Mouse (Mus musculus) stomach, embryonic 14.5 days (tissue): ENCODE measurements at regions not wholly inside any gene's neighbourhood (a gene's known extent, or its start where the extent isn't known, plus 50 kb on each side); places are given as distances from the start of the nearest gene placed in this dataset.

Source experiments
- ATAC-seq: fragments of 200-750 bp; cut with Nextera tagmentation; 2 replicates; pipeline ENCODE4 v1.8.0; 2017; ENCODE audit warnings: low read depth, moderate TSS enrichment; ENCODE audit not compliant: insufficient number of reproducible peaks, insufficient read depth, low FRiP score
- H3K27ac ChIP-seq: fragments of 300-500 bp; sonication (generic); 2 replicates; pipeline ENCODE4 v1.5.1; 2014; ENCODE audit warnings: mild to moderate bottlenecking, low read length, moderate library complexity, mixed read lengths
- H3K27me3 ChIP-seq: fragments of 300-500 bp; sonication (generic); 2 replicates; pipeline ENCODE4 v1.6.1; 2014; ENCODE audit warnings: low read length, control low read depth, mixed read lengths; ENCODE audit not compliant: control insufficient read depth, insufficient read depth
- H3K36me3 ChIP-seq: fragments of 300-500 bp; sonication (generic); 2 replicates; pipeline ENCODE4 v1.6.1; 2014; ENCODE audit warnings: mild to moderate bottlenecking, control low read depth, low read length, moderate library complexity, mixed read lengths; ENCODE audit not compliant: control insufficient read depth, insufficient read depth
- H3K4me1 ChIP-seq: fragments of 300-500 bp; sonication (generic); 2 replicates; pipeline ENCODE4 v1.6.1; 2014; ENCODE audit warnings: low read length, control low read depth, mixed read lengths; ENCODE audit not compliant: control insufficient read depth, insufficient read depth
- H3K4me2 ChIP-seq: fragments of 300-500 bp; sonication (generic); replicated peaks from 2 replicates; pipeline ENCODE4 v1.6.1; 2014; ENCODE audit warnings: low read depth, low read length, control low read depth
- H3K4me3 ChIP-seq: fragments of 300-500 bp; sonication (generic); 2 replicates; pipeline ENCODE4 v1.5.1; 2014; ENCODE audit warnings: low read depth, low read length, control low read depth
- H3K9ac ChIP-seq: fragments of 300-500 bp; sonication (generic); replicated peaks from 2 replicates; pipeline ENCODE4 v1.6.1; 2014; ENCODE audit warnings: low read depth, mild to moderate bottlenecking, control low read depth, low read length, moderate library complexity, mixed read lengths
- H3K9me3 ChIP-seq: fragments of 300-500 bp; sonication (generic); 2 replicates; pipeline ENCODE4 v1.6.1; 2016; ENCODE audit warnings: low read depth, low read length, control low read depth; ENCODE audit not compliant: control insufficient read depth
- WGBS: fragments of 180-500 bp; shearing (Covaris S2); extraction: QIAGEN DNeasy Blood & Tissue Kit; methylation state at CpG from one replicate; pipeline ENCODE4 v1.1.7; 2014; 5-methylcytosine and 5-hydroxymethylcytosine counted together

- H3K4me1 ChIP-seq = no peaks in the 10 kb centered on the region
- no peak for ATAC-seq
- H3K4me3 ChIP-seq = no peak overlapping the region
- no peak overlapping the region for H3K4me2 ChIP-seq
- H3K27ac ChIP-seq = no peak overlapping the region
- H3K27me3 ChIP-seq = no peaks in the 10 kb centered on the region
- H3K36me3 ChIP-seq = no peaks in the 10 kb centered on the region
- H3K9ac ChIP-seq = no peak overlapping the region
- WGBS = 43% methylated on average over 12 of the region's 12 CpGs
- no peaks in the 10 kb centered on the region for H3K9me3 ChIP-seq
These were observed 246.5 kb downstream of the Tle3 start for GRCm38 (mm10) chr9:61618510-61619249.

GRCm38 (mm10) chr9:61617979-61618378 lies 245.8 kb downstream of the Tle3 start:
- no peaks in the 10 kb centered on the region for H3K36me3 ChIP-seq
- no peaks in the 10 kb centered on the region for H3K4me1 ChIP-seq
- 73% methylated on average over 8 of the region's 8 CpGs for WGBS
- no peaks in the 10 kb centered on the region for H3K27me3 ChIP-seq
- H3K27ac ChIP-seq = no peak overlapping the region
- no peak overlapping the region for H3K4me2 ChIP-seq
- no peak overlapping the region for H3K4me3 ChIP-seq
- no peaks in the 10 kb centered on the region for H3K9me3 ChIP-seq
- no peak overlapping the region for H3K9ac ChIP-seq
- no peak for ATAC-seq

- Histone ChIP-seq H3K36me3 (no peaks in the 10 kb centered on the region), H3K27ac (no peak overlapping the region), H3K9ac (no peak overlapping the region), H3K27me3 (no peaks in the 10 kb centered on the region), H3K9me3 (no peaks in the 10 kb centered on the region), H3K4me1 (no peaks in the 10 kb centered on the region), H3K4me2 (no peak overlapping the region), H3K4me3 (no peak overlapping the region)
- 59% methylated on average over 4 of the region's 4 CpGs for WGBS
- ATAC-seq = no peak
These were observed 243.4 kb downstream of the Tle3 start for GRCm38 (mm10) chr9:61615556-61615955.

GRCm38 (mm10) chr9:61607576-61607975 lies 235.4 kb downstream of the Tle3 start:
- no peak overlapping the region for H3K27ac ChIP-seq
- H3K27me3 ChIP-seq = no peaks in the 10 kb centered on the region
- ATAC-seq = no peak
- H3K4me1 ChIP-seq = no peaks in the 10 kb centered on the region
- H3K36me3 ChIP-seq = no peaks in the 10 kb centered on the region
- no peak overlapping the region for H3K4me3 ChIP-seq
- no peak overlapping the region for H3K4me2 ChIP-seq
- H3K9me3 ChIP-seq = no peaks in the 10 kb centered on the region
- no peak overlapping the region for H3K9ac ChIP-seq
- WGBS = 71% methylated on average over 5 of the region's 5 CpGs

GRCm38 (mm10) chr9:61602353-61602978 lies 230.3 kb downstream of the Tle3 start:
- Histone ChIP-seq H3K36me3 (no peaks in the 10 kb centered on the region), H3K4me2 (no peak overlapping the region), H3K27me3 (no peaks in the 10 kb centered on the region), H3K27ac (no peak overlapping the region), H3K9ac (no peak overlapping the region), H3K4me1 (0 out of 2 replicates have a peak, but pooled peaks cover under 1% of the 10 kb centered on the region), H3K9me3 (no peaks in the 10 kb centered on the region), H3K4me3 (no peak overlapping the region)
- ATAC-seq = no peak
- 58% methylated on average over 7 of the region's 7 CpGs for WGBS

GRCm38 (mm10) chr9:61601911-61602310 lies 229.7 kb downstream of the Tle3 start:
- Histone ChIP-seq H3K27ac (no peak overlapping the region), H3K4me3 (no peak overlapping the region), H3K4me1 (peaks cover 7% of the 10 kb centered on the region; the same call in 1 of the 2 replicates), H3K9me3 (no peaks in the 10 kb centered on the region), H3K27me3 (no peaks in the 10 kb centered on the region), H3K36me3 (no peaks in the 10 kb centered on the region), H3K4me2 (no peak overlapping the region), H3K9ac (no peak overlapping the region)
- WGBS = 85% methylated on average over 6 of the region's 6 CpGs
- no peak for ATAC-seq

- Histone ChIP-seq H3K9me3 (no peaks in the 10 kb centered on the region), H3K27ac (no peak overlapping the region), H3K4me2 (no peak overlapping the region), H3K4me3 (no peak overlapping the region), H3K36me3 (no peaks in the 10 kb centered on the region), H3K4me1 (peaks cover 10% of the 10 kb centered on the region; the same call in 1 of the 2 replicates), H3K9ac (no peak overlapping the region), H3K27me3 (no peaks in the 10 kb centered on the region)
- no peak for ATAC-seq
- WGBS = 14% methylated on average over 7 of the region's 7 CpGs
These were observed 225.1 kb downstream of the Tle3 start for GRCm38 (mm10) chr9:61597287-61597686.

- H3K27ac ChIP-seq = no peak overlapping the region
- 19% methylated on average over 17 of the region's 17 CpGs for WGBS
- no peaks in the 10 kb centered on the region for H3K9me3 ChIP-seq
- no peak overlapping the region for H3K4me3 ChIP-seq
- H3K4me2 ChIP-seq = no peak overlapping the region
- ATAC-seq = no peak
- H3K4me1 ChIP-seq = peaks cover 10% of the 10 kb centered on the region; the same call in 1 of the 2 replicates
- no peak overlapping the region for H3K9ac ChIP-seq
- no peaks in the 10 kb centered on the region for H3K27me3 ChIP-seq
- H3K36me3 ChIP-seq = no peaks in the 10 kb centered on the region
These were observed 224.4 kb downstream of the Tle3 start for GRCm38 (mm10) chr9:61596410-61597108.
